Mouse (Mus musculus) limb, embryonic 13.5 days (tissue): ENCODE data around the gene Gm7714. TPM values are rescaled to one million over a fixed set of nuclear protein-coding genes. Genes with fewer than 3 reads are reported as not detected.
"Not testable (repeated sequence)": the region's sequence is repeated elsewhere in the genome, so short reads cannot be mapped to it uniquely, and the experiment has no call there.

Experiments
- ATAC-seq: fragments of 200-750 bp; cut with Nextera tagmentation; 2 replicates; pipeline ENCODE4 v1.8.0; 2017; ENCODE audit warnings: low read depth, moderate number of reproducible peaks, moderate TSS enrichment; ENCODE audit not compliant: low FRiP score
- H3K27ac ChIP-seq: fragments of 300-500 bp; sonication (generic); 2 replicates; pipeline ENCODE4 v1.5.1; 2015; ENCODE audit warnings: inconsistent platforms, mild to moderate bottlenecking, moderate library complexity
- H3K27me3 ChIP-seq: fragments of 300-500 bp; sonication (generic); 2 replicates; pipeline ENCODE4 v1.6.1; 2015; ENCODE audit warnings: mild to moderate bottlenecking, inconsistent platforms
- H3K36me3 ChIP-seq: fragments of 300-500 bp; sonication (generic); 2 replicates; pipeline ENCODE4 v1.6.1; 2015; ENCODE audit warnings: inconsistent platforms, mild to moderate bottlenecking, moderate library complexity
- H3K4me1 ChIP-seq: fragments of 300-500 bp; sonication (generic); 2 replicates; pipeline ENCODE4 v1.6.1; 2015; ENCODE audit warnings: inconsistent platforms
- H3K4me2 ChIP-seq: fragments of 300-500 bp; sonication (generic); replicated peaks from 2 replicates; pipeline ENCODE4 v1.6.1; 2015; ENCODE audit warnings: inconsistent platforms, mild to moderate bottlenecking, moderate library complexity
- H3K4me3 ChIP-seq: fragments of 300-500 bp; sonication (generic); 2 replicates; pipeline ENCODE4 v1.5.1; 2015; ENCODE audit warnings: moderate library complexity, mild to moderate bottlenecking, inconsistent platforms
- H3K9ac ChIP-seq: fragments of 300-500 bp; sonication (generic); 2 replicates; pipeline ENCODE4 v1.6.1; 2015; ENCODE audit warnings: mild to moderate bottlenecking, inconsistent platforms
- H3K9me3 ChIP-seq: fragments of 300-500 bp; sonication (generic); 2 replicates; pipeline ENCODE4 v1.6.1; 2016; ENCODE audit warnings: inconsistent platforms
- WGBS: fragments of 180-500 bp; shearing (Covaris S2); methylation state at CpG from one replicate; pipeline ENCODE4 v1.1.7; 2015; 5-methylcytosine and 5-hydroxymethylcytosine counted together
- polyA plus RNA-seq: library from polyadenylated mRNA; unstranded; fragments of >200 nt; fragmentation: Nextera tagmentation; extraction: Ambion mirVana; gene quantifications from 2 replicates; pipeline ENCODE4 v1.2.1, GENCODE M21; 2015

Gene Gm7714
- not detected in 2 replicates for polyA plus RNA-seq

DNA sequence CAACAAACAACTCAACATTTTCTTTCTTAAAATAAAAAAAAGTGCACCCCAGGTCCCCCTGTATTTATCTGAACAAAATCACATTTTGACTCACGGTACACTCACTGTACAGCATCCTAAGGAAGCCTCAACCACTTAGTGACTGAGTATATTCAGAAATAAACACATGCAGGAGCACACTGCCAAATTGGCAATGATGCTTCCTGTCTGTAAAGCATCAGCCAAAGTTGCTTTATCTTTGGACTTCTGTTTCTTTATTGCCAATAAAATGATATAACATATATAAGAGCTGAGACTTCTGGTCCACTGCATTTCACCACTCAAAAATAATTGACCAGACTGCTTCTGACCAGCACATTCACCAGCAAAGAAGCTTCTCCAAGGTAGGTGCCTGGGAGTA, at the start of gene Gm7714:
Gene Gm7714 (plus strand): TSS at position 301 of the 400 bp plus-strand sequence.
- Histone ChIP-seq H3K36me3 (no peaks in the 10 kb centered on the region), H3K4me3 (no peak within 1 kb of the TSS), H3K4me2 (no peak within 1 kb of the TSS), H3K27ac (no peak within 1 kb of the TSS), H3K9ac (no peak within 1 kb of the TSS), H3K27me3 (no peaks in the 10 kb centered on the region), H3K4me1 (no peaks in the 10 kb centered on the region), H3K9me3 (no peaks in the 10 kb centered on the region; the same call in 1 of the 2 replicates)
- 92% methylated on average over 1 of the region's 1 CpGs for WGBS
- no peak for ATAC-seq

- Histone ChIP-seq H3K4me3 (no peak overlapping the region), H3K36me3 (no peaks in the 10 kb centered on the region), H3K4me1 (no peaks in the 10 kb centered on the region), H3K27me3 (no peaks in the 10 kb centered on the region), H3K9me3 (no peaks in the 10 kb centered on the region), H3K9ac (no peak overlapping the region), H3K27ac (no peak overlapping the region), H3K4me2 (no peak overlapping the region)
- no peak for ATAC-seq
- 91% methylated on average over 1 of the region's 1 CpGs for WGBS
Observed at GRCm38 (mm10) chr5:88256475-88256874, 12.2 kb upstream of the Gm7714 start.

DNA sequence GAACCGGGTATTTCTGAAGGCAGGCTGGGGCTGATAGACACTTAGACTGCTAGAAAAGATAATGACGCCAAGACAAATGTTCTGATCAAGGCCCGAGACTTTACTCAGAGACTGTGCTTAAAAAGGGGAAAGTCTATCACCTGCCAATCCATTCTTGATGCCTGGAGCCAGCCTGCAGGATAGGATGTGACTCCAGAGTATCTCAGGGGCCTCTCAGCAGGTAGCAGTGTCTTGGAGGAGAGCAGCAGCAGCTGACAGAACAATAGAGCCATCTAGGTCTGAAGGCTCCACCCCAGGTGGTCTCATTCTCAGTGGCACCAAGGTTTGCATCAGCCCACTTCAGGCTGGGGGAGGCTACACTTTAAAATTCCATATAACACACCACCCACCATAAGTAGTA, 42.6 kb downstream of the Gm7714 start:
- ATAC-seq, H3K4me1 ChIP-seq, H3K4me3 ChIP-seq, H3K27me3 ChIP-seq, H3K27ac ChIP-seq, H3K4me2 ChIP-seq, H3K9me3 ChIP-seq, H3K36me3 ChIP-seq, H3K9ac ChIP-seq: not testable (repeated sequence)
- 76% methylated on average over 3 of the region's 3 CpGs for WGBS

- Histone ChIP-seq H3K4me1 (no peaks in the 10 kb centered on the region), H3K27ac (no peak within 1 kb of the TSS), H3K9me3 (no peaks in the 10 kb centered on the region), H3K4me2 (no peak within 1 kb of the TSS), H3K36me3 (no peaks in the 10 kb centered on the region), H3K27me3 (no peaks in the 10 kb centered on the region), H3K9ac (no peak within 1 kb of the TSS), H3K4me3 (no peak within 1 kb of the TSS)
- 90% methylated on average over 1 of the region's 1 CpGs for WGBS
- no peak for ATAC-seq
Observed at GRCm38 (mm10) chr5:88317012-88317411, 48.3 kb downstream of the Gm7714 start, which contains the start of gene Prol1. Gene Prol1, plus strand, starts transcription at chr5:88317312.

Other genes starting within 250 kb of the Gm7714 start
- gene Smr2, start 182.4 kb upstream of the Gm7714 start, polyA plus RNA-seq: not detected in 2 replicates
- not detected in 2 replicates for gene Gm11116, start 157.4 kb upstream of the Gm7714 start, polyA plus RNA-seq
- gene Gm11115, start 114.8 kb upstream of the Gm7714 start, polyA plus RNA-seq: not detected in 2 replicates
- gene Prol1, start 48.4 kb downstream of the Gm7714 start, polyA plus RNA-seq: not detected in 2 replicates
- 0.19 and 0.94 TPM in 2 replicates for gene Amtn, start 107.2 kb downstream of the Gm7714 start, polyA plus RNA-seq
- 2.9 and 3.5 TPM in 2 replicates for gene Ambn, start 187.1 kb downstream of the Gm7714 start, polyA plus RNA-seq
- 0.05 and 0.10 TPM in 2 replicates for gene Enam, start 219.1 kb downstream of the Gm7714 start, polyA plus RNA-seq